Mouse (Mus musculus) olfactory bulb, adult 2 months (tissue): ENCODE measurements at regions not wholly inside any gene's neighbourhood (a gene's known extent, or its start where the extent isn't known, plus 50 kb on each side); places are given as distances from the start of the nearest gene placed in this dataset.

Experiments used
- CTCF ChIP-seq: fragments of 200-500 bp; IDR thresholded peaks from 2 replicates; pipeline ENCODE4 v1.5.1; 2012; ENCODE audit warnings: low read depth, mild to moderate bottlenecking, low read length, moderate library complexity; ENCODE audit not compliant: insufficient read depth
- POLR2A ChIP-seq: fragments of 200-500 bp; IDR thresholded peaks from 2 replicates; pipeline ENCODE4 v1.6.1; 2012; ENCODE audit warnings: mild to moderate bottlenecking, low read depth, low read length, moderate library complexity; ENCODE audit not compliant: insufficient read depth

GRCm38 (mm10) chr1:88808508-88808907 is 106.5 kb upstream of the Arl4c start:
- no peak for TF ChIP-seq CTCF
- TF ChIP-seq POLR2A: no peak
